Mouse (Mus musculus): ENCODE results near the gene Pip5k1b.

Pip5k1b gene

DNA sequence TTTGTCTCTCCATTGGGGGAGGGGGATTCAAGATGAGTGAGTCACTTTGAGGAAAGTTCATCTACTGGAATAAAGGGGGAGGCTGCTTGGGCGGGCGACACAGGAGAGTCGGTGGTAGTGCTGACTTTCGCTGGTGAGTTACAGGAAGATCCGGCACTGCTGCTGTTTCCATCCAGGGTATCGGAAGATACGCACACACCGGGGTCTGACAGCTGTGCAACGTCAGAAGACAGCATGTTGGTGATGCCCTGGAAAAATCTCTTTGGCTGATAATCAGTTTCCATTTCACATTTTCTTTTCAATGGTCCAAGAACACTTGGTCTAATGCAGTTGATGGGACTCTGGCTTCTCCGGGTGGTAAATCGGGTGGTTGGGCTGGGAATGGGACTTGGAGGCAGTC, 79.2 kb downstream of the Pip5k1b start:
- no peak for DNase-seq (ENCODE audit: low read depth, low spot score)

DNA sequence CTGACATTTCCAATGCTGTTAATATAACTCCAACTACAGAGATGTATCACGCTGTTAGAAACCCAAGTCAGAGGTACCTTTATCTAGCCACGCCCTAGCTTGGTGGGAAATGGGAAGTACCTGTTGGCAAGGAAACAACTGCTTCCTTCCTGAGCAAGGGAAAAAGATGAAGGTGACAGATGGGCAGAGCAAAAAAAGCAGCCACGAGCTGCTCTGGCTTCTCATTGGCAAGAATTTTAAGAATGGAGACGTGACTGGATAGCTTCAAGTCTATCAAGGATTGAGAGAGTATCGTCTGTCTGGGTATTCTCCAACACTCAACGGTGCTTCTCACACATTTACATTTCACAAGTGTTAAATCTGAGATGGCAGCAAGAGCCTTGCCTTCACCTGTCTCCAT, 80.4 kb downstream of the Pip5k1b start:
- DNase-seq (ENCODE audit: low read depth, low spot score): no peak

DNA sequence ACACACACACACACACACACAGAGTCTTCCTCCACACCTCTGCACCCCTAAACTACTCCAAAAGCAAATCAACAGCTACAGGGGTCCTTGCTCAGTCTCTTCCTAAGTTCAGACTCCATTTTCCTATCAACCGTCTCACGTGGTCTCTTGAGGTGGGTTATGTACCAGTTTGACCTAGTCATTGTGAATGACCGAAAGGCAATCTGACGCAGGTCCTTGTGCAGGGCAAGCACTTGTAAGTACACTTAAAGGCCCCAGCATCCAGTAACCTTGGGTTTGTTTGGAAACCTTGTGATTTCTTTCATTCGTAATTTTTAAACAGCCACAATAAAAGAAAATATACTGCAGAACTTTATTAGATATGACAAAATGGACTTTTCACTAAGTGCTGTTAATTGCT, 83.2 kb downstream of the Pip5k1b start:
- no peak for DNase-seq (ENCODE audit: low read depth, low spot score)

- no peak for DNase-seq (ENCODE audit: low read depth, low spot score)
These were observed 84.1 kb downstream of the Pip5k1b start for GRCm38 (mm10) chr19:24471538-24471937.

DNA sequence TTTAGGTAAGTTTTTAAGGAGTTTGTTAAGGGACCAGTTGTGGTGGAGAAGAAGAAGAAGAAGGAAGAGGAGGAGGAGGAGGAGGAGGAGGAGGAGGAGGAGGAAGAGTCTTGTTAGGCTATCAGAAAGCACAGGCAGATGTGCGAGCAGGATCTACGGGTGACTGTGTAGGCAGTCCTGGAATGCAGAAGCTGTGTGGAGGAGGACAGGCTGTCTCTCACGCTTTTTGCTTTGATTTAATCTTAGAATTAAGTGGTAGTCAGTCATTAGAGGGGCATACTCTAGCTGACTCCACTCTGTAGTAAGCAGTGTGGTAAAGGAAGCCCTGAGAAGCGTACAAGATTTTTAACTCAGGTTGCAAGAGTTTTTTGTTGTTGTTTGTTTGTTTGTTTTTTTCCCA, 86.5 kb downstream of the Pip5k1b start:
- no peak for DNase-seq (ENCODE audit: low read depth, low spot score)

DNA sequence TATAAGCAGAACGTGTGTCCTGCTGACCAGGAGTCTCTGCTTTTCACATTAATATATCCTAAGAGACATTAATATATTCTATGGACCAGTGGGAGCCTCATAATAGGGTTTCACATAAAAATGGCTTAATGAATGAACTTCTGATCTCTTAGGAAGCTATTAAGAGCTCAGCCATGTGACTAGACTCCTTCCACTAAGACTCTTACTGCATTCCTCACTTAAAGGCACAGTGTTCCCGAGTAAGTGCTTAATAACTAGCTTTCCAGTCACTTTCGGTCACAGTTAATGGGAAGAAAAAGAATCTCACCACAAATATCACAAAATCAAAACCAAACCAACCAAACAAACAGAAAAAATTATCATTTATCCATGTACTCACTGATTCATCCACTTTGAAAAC, 87.1 kb downstream of the Pip5k1b start:
- DNase-seq (ENCODE audit: low read depth, low spot score): no peak

DNA sequence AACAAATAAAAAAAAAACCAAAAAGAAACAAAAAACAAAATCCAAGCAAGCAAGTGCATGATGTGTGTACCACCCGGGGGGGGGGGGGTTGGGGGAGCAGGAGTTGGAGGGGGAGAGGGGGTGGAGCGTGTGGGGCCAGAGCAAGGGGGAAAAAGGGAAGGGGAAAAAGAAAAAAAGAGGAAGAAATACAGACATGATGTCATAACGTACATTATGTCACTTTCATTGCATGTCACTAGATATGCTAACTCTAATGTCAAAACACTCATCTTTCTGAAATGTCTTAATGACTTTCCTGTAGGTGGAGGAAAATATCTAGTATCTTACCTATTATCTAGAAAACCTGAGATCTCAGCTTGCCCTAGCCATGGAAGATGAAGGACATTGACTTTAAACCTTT, 92.7 kb downstream of the Pip5k1b start:
- no peak for DNase-seq (ENCODE audit: low read depth, low spot score)

- no peak for DNase-seq (ENCODE audit: low read depth, low spot score)
These were observed 99.0 kb downstream of the Pip5k1b start for GRCm38 (mm10) chr19:24456591-24457231.

- DNase-seq (ENCODE audit: low read depth, low spot score): no peak
These were observed 100.3 kb downstream of the Pip5k1b start for GRCm38 (mm10) chr19:24455249-24455960.

- DNase-seq (ENCODE audit: low read depth, low spot score): no peak
These were observed 101.2 kb downstream of the Pip5k1b start for GRCm38 (mm10) chr19:24454451-24454850.

DNA sequence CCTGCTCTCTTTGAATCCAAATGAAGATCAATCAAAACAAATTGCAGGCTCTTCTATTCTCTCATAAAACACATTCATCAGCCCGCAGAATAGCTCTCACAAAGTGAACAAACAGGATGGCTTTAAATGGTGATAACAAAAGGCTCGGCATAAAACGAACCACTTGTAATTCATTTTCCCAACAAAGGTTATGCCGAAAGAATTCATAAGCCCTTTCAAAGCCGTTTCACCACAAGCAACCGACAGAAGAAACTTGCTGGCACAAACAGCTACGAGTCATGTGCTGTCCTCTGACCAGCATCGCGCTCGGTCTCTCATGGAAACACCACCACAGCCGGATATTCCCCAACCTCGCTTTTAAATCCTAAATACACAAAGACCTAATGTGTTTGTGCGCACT, 102.3 kb downstream of the Pip5k1b start:
- no peak for DNase-seq (ENCODE audit: low read depth, low spot score)

DNA sequence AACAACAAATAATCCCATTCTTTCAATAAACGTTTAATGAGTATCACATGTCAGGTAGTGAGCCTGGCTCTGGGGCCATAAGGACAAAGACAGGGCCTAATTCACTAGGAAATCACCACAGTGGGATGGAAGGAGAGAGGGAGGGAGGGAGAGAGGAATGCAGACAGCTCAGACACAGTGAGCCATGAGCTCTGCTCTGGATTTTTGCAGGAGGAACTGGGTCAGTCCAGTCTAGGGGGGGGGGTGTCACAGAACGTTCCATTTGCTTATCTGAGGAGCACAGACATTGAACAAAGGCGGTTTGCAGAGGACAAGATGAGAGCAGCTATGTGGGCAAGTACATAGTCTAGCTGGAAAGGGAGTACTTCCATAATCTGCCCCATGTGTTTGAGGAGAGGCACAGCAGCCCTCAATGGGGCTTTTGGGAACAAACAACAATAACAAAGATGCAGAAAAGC, 103.2 kb downstream of the Pip5k1b start:
- DNase-seq (ENCODE audit: low read depth, low spot score): no peak

- no peak for DNase-seq (ENCODE audit: low read depth, low spot score)
These were observed 104.0 kb downstream of the Pip5k1b start for GRCm38 (mm10) chr19:24451626-24452025.

DNA sequence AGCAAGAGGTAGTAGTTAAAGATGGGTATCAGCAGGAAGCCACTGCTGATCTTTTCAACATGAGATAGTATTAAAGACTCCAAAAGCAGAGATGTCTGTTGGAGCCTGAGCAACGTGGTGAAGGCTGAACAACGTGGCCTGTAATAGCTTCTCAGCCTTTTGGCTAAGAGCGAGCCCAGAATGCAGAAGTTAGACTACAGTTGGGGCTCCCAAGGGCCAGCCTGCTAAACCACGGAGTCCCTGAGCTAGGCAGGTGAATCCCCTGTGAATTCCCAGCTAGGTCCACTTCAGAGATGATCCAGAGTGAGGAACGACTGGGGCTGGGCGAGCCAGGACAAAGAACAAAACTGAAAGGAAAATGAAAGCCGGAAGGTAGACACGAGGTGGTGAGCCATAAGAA, 104.9 kb downstream of the Pip5k1b start:
- no peak for DNase-seq (ENCODE audit: low read depth, low spot score)

GRCm38 (mm10) chr19:24444322-24444721, 111.3 kb downstream of the Pip5k1b start:
- DNase-seq (ENCODE audit: low read depth, low spot score): no peak

GRCm38 (mm10) chr19:24439715-24440114, 116.0 kb downstream of the Pip5k1b start:
- DNase-seq (ENCODE audit: low read depth, low spot score): no peak

DNA sequence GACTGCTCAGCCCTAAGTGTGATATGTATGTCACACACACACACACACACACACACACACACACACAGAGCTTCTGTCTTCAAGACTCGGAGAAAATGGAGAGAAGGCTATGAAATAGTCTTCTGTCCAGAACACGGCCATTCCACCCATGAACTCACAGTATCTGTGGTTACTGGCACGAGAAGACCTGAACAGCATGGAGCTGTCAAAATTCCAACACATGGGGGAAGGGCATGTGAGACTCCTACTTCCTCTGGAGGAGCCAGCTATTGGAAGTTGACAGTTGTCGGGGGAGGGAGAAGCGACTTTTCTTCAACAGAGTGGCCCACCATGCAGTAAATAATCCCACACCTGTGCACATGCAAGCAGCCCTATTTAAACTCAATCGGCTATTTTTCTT, 121.4 kb downstream of the Pip5k1b start:
- no peak for DNase-seq (ENCODE audit: low read depth, low spot score)

DNA sequence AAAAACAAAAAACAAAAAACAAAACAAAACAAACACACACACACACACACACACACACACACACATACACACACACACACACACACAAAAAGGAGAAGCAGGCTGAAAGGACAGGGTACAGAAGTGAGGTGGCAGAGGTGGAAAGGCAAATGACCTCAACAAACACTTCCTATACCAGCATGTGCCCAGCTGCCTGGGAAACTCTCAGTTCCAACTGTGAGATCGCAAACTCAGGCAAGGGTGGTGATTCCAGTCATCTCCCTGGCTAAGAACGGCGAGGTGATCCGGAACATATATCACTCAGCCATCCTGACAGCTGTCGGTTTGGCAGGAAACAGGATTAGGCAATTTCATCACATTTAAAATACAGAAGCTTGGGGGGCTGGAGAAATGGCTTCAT, 123.2 kb downstream of the Pip5k1b start:
- DNase-seq (ENCODE audit: low read depth, low spot score): no peak

DNA sequence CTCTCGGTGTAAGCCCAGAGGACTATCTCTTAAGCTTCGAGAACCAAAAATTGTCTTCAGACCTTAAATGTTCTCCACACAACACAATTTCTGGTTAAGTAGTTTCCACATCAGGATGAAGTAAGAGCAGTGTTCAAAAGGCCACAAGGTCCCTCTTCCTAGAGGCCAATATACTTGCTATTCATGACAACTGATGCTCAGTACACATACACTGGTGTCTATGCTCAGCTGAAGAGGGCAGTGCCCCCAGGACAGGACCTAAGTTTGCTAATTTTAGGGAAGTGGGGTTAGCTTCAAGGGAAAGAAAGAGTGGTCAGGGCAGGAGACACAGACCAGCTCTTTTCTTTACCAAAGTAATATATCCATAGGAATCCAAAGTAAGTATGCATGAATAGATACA, 124.3 kb downstream of the Pip5k1b start:
- DNase-seq (ENCODE audit: low read depth, low spot score): no peak

DNA sequence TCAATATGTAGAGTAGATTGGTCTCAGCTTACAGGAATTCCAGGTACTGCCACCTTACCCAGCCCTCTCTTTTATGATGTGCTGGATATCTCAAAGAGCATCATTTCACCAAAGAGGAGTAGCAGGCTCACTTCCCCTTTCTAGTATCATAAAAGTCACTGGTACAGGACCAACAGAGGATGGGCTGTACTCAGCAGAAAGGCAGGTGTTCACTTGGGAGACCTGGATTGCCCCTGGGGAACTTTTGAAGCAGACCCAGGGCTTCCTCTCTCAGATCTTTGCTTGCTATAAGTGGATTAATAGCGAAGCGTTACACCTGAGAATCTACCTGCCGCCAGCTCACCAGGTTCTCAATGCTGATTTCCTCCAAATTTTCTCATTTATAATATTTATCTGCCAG, 127.7 kb downstream of the Pip5k1b start:
- no peak for DNase-seq (ENCODE audit: low read depth, low spot score)

- DNase-seq (ENCODE audit: low read depth, low spot score): no peak
These were observed 128.4 kb downstream of the Pip5k1b start for GRCm38 (mm10) chr19:24427258-24427657.

DNA sequence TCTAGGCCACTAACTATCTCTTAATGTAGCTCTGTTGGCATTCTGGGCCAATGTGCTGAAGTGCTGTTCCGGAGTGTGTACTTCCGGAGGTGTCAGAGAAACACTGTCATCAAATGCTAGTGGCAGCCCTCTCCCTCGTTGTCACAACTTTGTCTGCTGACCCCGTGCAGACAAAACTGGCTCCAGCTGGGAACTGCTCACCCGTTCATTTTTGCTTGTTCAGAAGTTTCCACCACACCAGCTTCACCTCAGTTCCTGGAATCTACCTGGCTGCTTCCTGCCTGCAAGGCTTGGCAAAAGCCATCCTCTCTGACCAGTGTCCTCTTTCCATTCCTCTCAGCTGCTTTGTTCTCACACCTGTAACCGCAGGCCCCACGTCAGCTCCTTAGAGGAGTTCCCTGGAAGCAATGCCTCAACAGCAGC, 128.9 kb downstream of the Pip5k1b start:
- no peak for DNase-seq (ENCODE audit: low read depth, low spot score)

- DNase-seq (ENCODE audit: low read depth, low spot score): no peak
These were observed 137.6 kb downstream of the Pip5k1b start for GRCm38 (mm10) chr19:24418030-24418429.

DNA sequence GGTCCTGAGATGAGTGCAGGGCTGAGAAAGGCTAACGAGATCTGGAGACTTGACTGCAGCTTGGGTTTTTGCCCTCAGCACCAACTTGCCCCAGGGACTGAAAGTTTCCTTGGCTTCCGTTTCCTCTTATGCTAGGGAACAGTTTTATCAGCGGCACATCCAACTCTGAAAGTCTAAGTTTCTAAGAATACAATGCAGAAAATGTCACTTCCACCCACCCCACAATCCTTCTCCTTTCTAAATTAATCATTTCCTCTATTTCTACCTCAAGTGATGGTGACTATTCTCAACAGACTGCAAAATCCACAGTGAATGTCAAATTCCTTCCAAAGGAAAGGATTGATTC, 138.0 kb downstream of the Pip5k1b start:
- DNase-seq (ENCODE audit: low read depth, low spot score): no peak

Measured in retina, adult 2 months (tissue).